Mouse (Mus musculus): ENCODE measurements around the gene Fbxl17. TPM values are rescaled to one million over a fixed set of nuclear protein-coding genes. Genes with fewer than 3 reads are reported as not detected.

Fbxl17 gene
- polyA plus RNA-seq, 1 experiment from 2014 or later = 7.8 TPM

- H3K4me1 ChIP-seq (replicated peaks; ENCODE audit: control insufficient read depth, insufficient read depth, low read length) = no peaks in the 10 kb centered on the region
- H3K9ac ChIP-seq (replicated peaks; ENCODE audit: low read depth, low read length) = no peak overlapping the region
- H3K36me3 ChIP-seq (ENCODE audit: control insufficient read depth, insufficient read depth) = no peaks in the 10 kb centered on the region
- H3K9me3 ChIP-seq (ENCODE audit: control insufficient read depth, low read length) = no peaks in the 10 kb centered on the region
- 88% methylated on average over 1 of the region's 1 CpGs for WGBS
- H3K4me3 ChIP-seq (replicated peaks; ENCODE audit: low read length) = no peak overlapping the region
- H3K27ac ChIP-seq (ENCODE audit: low read length) = no peak overlapping the region
- no peaks in the 10 kb centered on the region for H3K27me3 ChIP-seq (replicated peaks; ENCODE audit: control insufficient read depth, insufficient read depth, low read length)
- no peak for ATAC-seq
- H3K4me2 ChIP-seq (ENCODE audit: low read length) = no peak overlapping the region
Observed at GRCm38 (mm10) chr17:63358837-63359236, 141.0 kb downstream of the Fbxl17 start.

DNA sequence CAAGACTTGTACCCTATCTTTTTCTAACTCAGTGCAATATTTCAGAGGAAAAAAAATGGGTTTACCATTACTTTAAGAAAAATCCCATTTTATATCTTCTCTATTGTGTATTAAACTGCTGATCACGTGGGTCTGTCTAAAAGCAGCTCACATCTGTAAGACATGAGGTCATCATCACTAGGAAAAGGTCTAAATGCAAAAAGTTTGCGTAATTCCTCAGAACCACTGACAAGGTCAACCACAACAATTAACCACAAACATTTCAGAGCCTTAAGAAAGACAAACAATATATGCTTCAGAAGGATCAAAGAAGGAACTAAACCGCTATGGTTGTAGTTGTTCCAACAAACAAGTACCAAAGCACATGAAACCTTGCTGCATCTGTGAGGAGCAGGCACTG lies 143.6 kb downstream of the Fbxl17 start:
- no peak overlapping the region for H3K4me2 ChIP-seq (ENCODE audit: low read length)
- H3K9ac ChIP-seq (replicated peaks; ENCODE audit: low read depth, low read length) = no peak overlapping the region
- 82% methylated on average over 3 of the region's 3 CpGs for whole genome bisulfite sequencing
- no peaks in the 10 kb centered on the region for H3K9me3 ChIP-seq (ENCODE audit: control insufficient read depth, low read length)
- no peaks in the 10 kb centered on the region for H3K27me3 ChIP-seq (replicated peaks; ENCODE audit: control insufficient read depth, insufficient read depth, low read length)
- no peak for ATAC-seq
- no peaks in the 10 kb centered on the region for H3K36me3 ChIP-seq (ENCODE audit: control insufficient read depth, insufficient read depth)
- no peak overlapping the region for H3K27ac ChIP-seq (ENCODE audit: low read length)
- no peak overlapping the region for H3K4me3 ChIP-seq (replicated peaks; ENCODE audit: low read length)
- no peaks in the 10 kb centered on the region for H3K4me1 ChIP-seq (replicated peaks; ENCODE audit: control insufficient read depth, insufficient read depth, low read length)

- ATAC-seq = no peak; the same call in 1 of the 2 replicates
- H3K9ac ChIP-seq (replicated peaks; ENCODE audit: low read depth, low read length) = no peak overlapping the region
- H3K9me3 ChIP-seq (ENCODE audit: control insufficient read depth, low read length) = no peaks in the 10 kb centered on the region
- no peaks in the 10 kb centered on the region for H3K4me1 ChIP-seq (replicated peaks; ENCODE audit: control insufficient read depth, insufficient read depth, low read length)
- H3K36me3 ChIP-seq (ENCODE audit: control insufficient read depth, insufficient read depth) = no peaks in the 10 kb centered on the region
- no peak overlapping the region for H3K4me3 ChIP-seq (replicated peaks; ENCODE audit: low read length)
- no peak overlapping the region for H3K4me2 ChIP-seq (ENCODE audit: low read length)
- WGBS = 67% methylated on average over 6 of the region's 6 CpGs
- H3K27me3 ChIP-seq (replicated peaks; ENCODE audit: control insufficient read depth, insufficient read depth, low read length) = no peaks in the 10 kb centered on the region
- H3K27ac ChIP-seq (ENCODE audit: low read length) = no peak overlapping the region
Observed at GRCm38 (mm10) chr17:63352634-63353195, 147.1 kb downstream of the Fbxl17 start.

- no peaks in the 10 kb centered on the region for H3K4me1 ChIP-seq (replicated peaks; ENCODE audit: control insufficient read depth, insufficient read depth, low read length)
- 71% methylated on average over 2 of the region's 2 CpGs for WGBS
- no peak overlapping the region for H3K4me3 ChIP-seq (replicated peaks; ENCODE audit: low read length)
- no peak overlapping the region for H3K9ac ChIP-seq (replicated peaks; ENCODE audit: low read depth, low read length)
- no peak overlapping the region for H3K27ac ChIP-seq (ENCODE audit: low read length)
- no peak for ATAC-seq
- no peaks in the 10 kb centered on the region for H3K27me3 ChIP-seq (replicated peaks; ENCODE audit: control insufficient read depth, insufficient read depth, low read length)
- H3K4me2 ChIP-seq (ENCODE audit: low read length) = no peak overlapping the region
- H3K9me3 ChIP-seq (ENCODE audit: control insufficient read depth, low read length) = no peaks in the 10 kb centered on the region
- H3K36me3 ChIP-seq (ENCODE audit: control insufficient read depth, insufficient read depth) = no peaks in the 10 kb centered on the region
Observed at GRCm38 (mm10) chr17:63351682-63352081, 148.1 kb downstream of the Fbxl17 start.

DNA sequence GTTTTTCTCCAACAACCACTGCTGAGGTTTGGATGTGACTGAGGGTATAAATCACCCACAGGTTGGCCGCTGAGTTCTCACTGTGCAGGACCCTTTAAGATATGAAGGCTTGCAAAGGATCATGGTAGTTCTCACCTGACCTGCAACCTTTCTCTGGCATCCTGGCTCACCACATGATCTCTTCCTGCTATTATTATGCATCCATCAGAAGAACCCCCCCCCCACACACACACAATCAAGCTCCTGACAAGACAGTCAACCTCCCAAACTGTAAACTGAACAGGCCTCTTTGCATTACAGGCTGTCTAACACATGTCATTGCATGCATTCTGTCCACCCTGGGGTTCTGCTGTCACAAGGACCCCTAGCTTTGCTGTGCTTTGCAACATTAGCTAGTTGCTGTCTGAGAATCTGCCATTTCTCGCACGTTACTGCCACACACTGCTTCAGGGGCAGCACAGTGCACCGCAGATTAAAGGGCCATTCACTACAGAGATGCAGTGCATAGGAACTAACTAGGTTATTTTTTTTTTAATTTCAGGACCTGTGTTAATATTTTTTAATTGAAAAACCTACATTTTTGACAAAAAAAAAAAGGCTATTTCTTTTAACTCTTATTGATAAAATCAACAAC lies 148.8 kb downstream of the Fbxl17 start:
- H3K27ac ChIP-seq (ENCODE audit: low read length) = no peak overlapping the region
- H3K4me1 ChIP-seq (replicated peaks; ENCODE audit: control insufficient read depth, insufficient read depth, low read length) = no peaks in the 10 kb centered on the region
- H3K4me2 ChIP-seq (ENCODE audit: low read length) = no peak overlapping the region
- no peak overlapping the region for H3K9ac ChIP-seq (replicated peaks; ENCODE audit: low read depth, low read length)
- H3K4me3 ChIP-seq (replicated peaks; ENCODE audit: low read length) = no peak overlapping the region
- H3K36me3 ChIP-seq (ENCODE audit: control insufficient read depth, insufficient read depth) = no peaks in the 10 kb centered on the region; the same call in 1 of the 2 replicates
- 72% methylated on average over 4 of the region's 4 CpGs for WGBS
- no peaks in the 10 kb centered on the region for H3K27me3 ChIP-seq (replicated peaks; ENCODE audit: control insufficient read depth, insufficient read depth, low read length)
- H3K9me3 ChIP-seq (ENCODE audit: control insufficient read depth, low read length) = no peaks in the 10 kb centered on the region
- ATAC-seq = no peak

- WGBS = 87% methylated on average over 5 of the region's 5 CpGs
- ATAC-seq = no peak
Observed at GRCm38 (mm10) chr17:63344101-63344500, 155.7 kb downstream of the Fbxl17 start.

GRCm38 (mm10) chr17:63343076-63343475 lies 156.7 kb downstream of the Fbxl17 start:
- no peak overlapping the region for H3K4me3 ChIP-seq (replicated peaks; ENCODE audit: low read length)
- 51% methylated on average over 4 of the region's 4 CpGs for WGBS
- H3K4me1 ChIP-seq (replicated peaks; ENCODE audit: control insufficient read depth, insufficient read depth, low read length) = peaks cover 3% of the 10 kb centered on the region
- ATAC-seq = no peak
- no peaks in the 10 kb centered on the region for H3K27me3 ChIP-seq (replicated peaks; ENCODE audit: control insufficient read depth, insufficient read depth, low read length)
- no peaks in the 10 kb centered on the region; the same call in 1 of the 2 replicates for H3K36me3 ChIP-seq (ENCODE audit: control insufficient read depth, insufficient read depth)
- no peak overlapping the region for H3K4me2 ChIP-seq (ENCODE audit: low read length)
- no peak overlapping the region for H3K27ac ChIP-seq (ENCODE audit: low read length)
- no peak overlapping the region for H3K9ac ChIP-seq (replicated peaks; ENCODE audit: low read depth, low read length)
- no peaks in the 10 kb centered on the region for H3K9me3 ChIP-seq (ENCODE audit: control insufficient read depth, low read length)

More at GRCm38 (mm10) chr17:63344101-63344500, 155.7 kb downstream of the Fbxl17 start:
- H3K4me2 ChIP-seq (ENCODE audit: low read length) = no peak overlapping the region
- H3K27me3 ChIP-seq (replicated peaks; ENCODE audit: control insufficient read depth, insufficient read depth, low read length) = no peaks in the 10 kb centered on the region
- no peak overlapping the region for H3K9ac ChIP-seq (replicated peaks; ENCODE audit: low read depth, low read length)
- no peaks in the 10 kb centered on the region for H3K9me3 ChIP-seq (ENCODE audit: control insufficient read depth, low read length)
- H3K4me3 ChIP-seq (replicated peaks; ENCODE audit: low read length) = no peak overlapping the region
- H3K36me3 ChIP-seq (ENCODE audit: control insufficient read depth, insufficient read depth) = no peaks in the 10 kb centered on the region; the same call in 1 of the 2 replicates
- no peak overlapping the region for H3K27ac ChIP-seq (ENCODE audit: low read length)
- no peaks in the 10 kb centered on the region; the same call in 1 of the 2 replicates for H3K4me1 ChIP-seq (replicated peaks; ENCODE audit: control insufficient read depth, insufficient read depth, low read length)

DNA sequence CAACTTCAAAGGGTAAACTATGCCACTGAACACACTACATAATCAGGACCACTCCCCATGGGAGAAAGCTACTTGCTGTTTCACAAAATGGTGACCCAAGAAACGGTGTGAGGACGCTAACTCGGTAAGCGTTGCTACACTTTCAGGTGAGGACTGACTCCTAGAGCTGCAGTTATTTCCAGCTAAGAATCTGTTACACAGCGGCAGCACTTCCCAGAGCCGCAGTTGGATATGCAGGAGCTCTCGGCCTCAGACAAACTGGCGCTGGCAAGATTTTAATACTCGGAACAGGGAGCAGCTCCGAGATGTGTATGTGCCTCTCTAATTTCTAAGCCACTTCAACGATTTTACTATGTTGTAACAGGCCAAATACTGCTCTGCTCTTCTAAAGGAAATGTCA lies 157.4 kb downstream of the Fbxl17 start:
- no peaks in the 10 kb centered on the region; the same call in 1 of the 2 replicates for H3K36me3 ChIP-seq (ENCODE audit: control insufficient read depth, insufficient read depth)
- no peak overlapping the region for H3K4me3 ChIP-seq (replicated peaks; ENCODE audit: low read length)
- peaks cover 3% of the 10 kb centered on the region for H3K4me1 ChIP-seq (replicated peaks; ENCODE audit: control insufficient read depth, insufficient read depth, low read length)
- no peaks in the 10 kb centered on the region for H3K9me3 ChIP-seq (ENCODE audit: control insufficient read depth, low read length)
- H3K9ac ChIP-seq (replicated peaks; ENCODE audit: low read depth, low read length) = no peak overlapping the region
- no peak overlapping the region for H3K27ac ChIP-seq (ENCODE audit: low read length)
- no peak for ATAC-seq
- WGBS = 79% methylated on average over 11 of the region's 11 CpGs
- no peaks in the 10 kb centered on the region for H3K27me3 ChIP-seq (replicated peaks; ENCODE audit: control insufficient read depth, insufficient read depth, low read length)
- no peak overlapping the region for H3K4me2 ChIP-seq (ENCODE audit: low read length)

DNA sequence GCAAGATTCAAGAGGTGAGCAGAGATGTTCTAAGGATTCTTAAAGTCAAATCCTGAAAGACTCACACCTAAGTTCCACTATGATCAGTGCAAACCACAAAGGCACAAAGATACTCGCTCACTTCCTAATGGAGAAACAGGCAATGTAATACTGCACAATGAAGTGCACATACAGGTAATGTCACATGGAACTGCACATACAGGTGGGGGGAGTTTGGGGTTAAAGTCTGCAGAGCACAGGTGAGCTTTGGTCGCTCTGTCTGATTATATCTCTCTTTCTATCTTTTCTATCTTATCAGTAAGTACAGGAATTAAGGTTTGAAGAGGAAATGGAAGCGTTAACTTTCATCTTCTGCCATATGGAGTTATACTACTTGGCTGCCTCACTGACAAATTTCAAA lies 158.6 kb downstream of the Fbxl17 start:
- Histone ChIP-seq H3K36me3 (ENCODE audit: control insufficient read depth, insufficient read depth) (no peaks in the 10 kb centered on the region), H3K4me3 (replicated peaks; ENCODE audit: low read length) (no peak overlapping the region), H3K9me3 (ENCODE audit: control insufficient read depth, low read length) (no peaks in the 10 kb centered on the region), H3K27ac (ENCODE audit: low read length) (no peak overlapping the region), H3K9ac (replicated peaks; ENCODE audit: low read depth, low read length) (no peak overlapping the region), H3K4me1 (replicated peaks; ENCODE audit: control insufficient read depth, insufficient read depth, low read length) (peaks cover 3% of the 10 kb centered on the region), H3K27me3 (replicated peaks; ENCODE audit: control insufficient read depth, insufficient read depth, low read length) (no peaks in the 10 kb centered on the region), H3K4me2 (ENCODE audit: low read length) (no peak overlapping the region)
- no peak for ATAC-seq
- 82% methylated on average over 3 of the region's 3 CpGs for WGBS

Measured in forebrain, embryonic 16.5 days (tissue).